Mouse (Mus musculus) cerebellum, adult 2 months (tissue): ENCODE data around the gene Arid4a.

Experiments
- CTCF ChIP-seq: fragments of 200-500 bp; IDR thresholded peaks from 2 replicates; pipeline ENCODE4 v1.5.1; 2011; ENCODE audit warnings: low read depth, mild to moderate bottlenecking, control low read depth, low read length, moderate library complexity, borderline replicate concordance; ENCODE audit not compliant: insufficient read depth
- POLR2A ChIP-seq: fragments of 200-500 bp; IDR thresholded peaks from 2 replicates; pipeline ENCODE4 v1.6.1; 2011; ENCODE audit warnings: low read length, control low read depth, borderline replicate concordance; ENCODE audit not compliant: insufficient read depth

DNA sequence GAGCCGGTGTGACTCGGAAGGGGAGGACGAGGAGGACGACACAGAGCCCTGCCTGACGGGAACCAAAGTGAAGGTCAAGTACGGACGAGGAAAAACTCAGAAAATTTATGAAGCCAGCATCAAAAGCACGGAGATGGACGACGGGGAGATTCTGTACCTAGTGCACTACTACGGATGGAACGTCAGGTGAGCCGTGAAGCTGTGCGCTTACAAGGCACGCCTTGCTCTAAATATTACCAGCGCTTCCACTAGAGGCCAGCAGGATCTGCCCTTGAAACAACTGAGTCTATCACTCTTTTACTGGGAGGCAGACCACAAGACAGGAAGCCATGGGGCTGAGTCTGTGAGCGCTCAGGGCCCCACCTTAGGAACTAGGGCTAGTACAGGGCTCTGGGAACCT, 54.1 kb downstream of the Arid4a start:
- TF ChIP-seq CTCF (no peak), POLR2A (no peak)
